Mouse (Mus musculus): ENCODE data around the gene Isca2.

GRCm38 (mm10) chr12:84762532-84762931 lies 10.5 kb upstream of the Isca2 start:
- no peak for TF ChIP-seq CTCF (IDR thresholded peaks at IDR 0.05; ENCODE audit: borderline replicate concordance, control insufficient read depth, extremely low read depth, insufficient read depth, low read length, poor library complexity)
- TF ChIP-seq POLR2A (IDR thresholded peaks at IDR 0.05; ENCODE audit: control insufficient read depth, extremely low read depth, insufficient read depth, low read length, poor library complexity): no peak

Measured in thymus, adult 2 months (tissue).